ENCODE assay signal across 10 mouse cellular contexts in genomic region chr2:128392344-128392743, GRCm38 (mm10).
DNase-seq lines count a peak whose midpoint lies in the region; ATAC-seq lines count a peak whose summit lies in the region.
"Had no signal": no experiment of that assay in that cellular context is flagged by ENCODE, and none has a peak within 500 bp of the region (broad histone marks: within the 10 kb centered on the region; RNA-seq: fewer than 3 reads in every experiment).

No protein-coding gene starts in this region.

- no peak overlapping the region for H3K27ac ChIP-seq in heart, embryonic 13.5 days (replicated peaks)
- H3K27ac ChIP-seq in neural tube, embryonic 12.5 days, result no peak overlapping the region
- no peak overlapping the region for H3K27ac ChIP-seq in limb, embryonic 11.5 days (replicated peaks; ENCODE audit: low read depth, low read length)
- no peak overlapping the region for H3K27ac ChIP-seq in stomach, embryonic 16.5 days (ENCODE audit: low read length)

- intact Hi-C loops in gastrocnemius, postnatal 14 days (cut with DNase I; ENCODE audit: low total_unique reads), result loop anchor here (10.0 kb wide), 1 partner anchor 148 kb away; no protein-coding TSS in a partner anchor

- no peaks in the 10 kb centered on the region for H3K36me3 ChIP-seq in heart, embryonic 13.5 days
- no peaks in the 10 kb centered on the region for H3K36me3 ChIP-seq in neural tube, embryonic 12.5 days
- H3K36me3 ChIP-seq in limb, embryonic 11.5 days (ENCODE audit: control insufficient read depth, insufficient read depth, low read length), result no peaks in the 10 kb centered on the region
- no peaks in the 10 kb centered on the region for H3K36me3 ChIP-seq in stomach, embryonic 16.5 days (ENCODE audit: control insufficient read depth, insufficient read depth, low read length)

- H3K27me3 ChIP-seq in heart, embryonic 13.5 days (replicated peaks), result no peaks in the 10 kb centered on the region
- H3K27me3 ChIP-seq in neural tube, embryonic 12.5 days (replicated peaks), result peaks cover 5% of the 10 kb centered on the region; the same call in 1 of the 2 replicates
- no peaks in the 10 kb centered on the region for H3K27me3 ChIP-seq in limb, embryonic 11.5 days (ENCODE audit: control insufficient read depth, insufficient read depth, low read length)
- H3K27me3 ChIP-seq in stomach, embryonic 16.5 days (ENCODE audit: control insufficient read depth, insufficient read depth, low read length), result no peaks in the 10 kb centered on the region

- H3K4me2 ChIP-seq in heart, embryonic 13.5 days, result peak overlapping the region; percentile 50
- 0 out of 2 replicates have a peak overlapping the region, but pooled peaks have one; percentile 17 for H3K4me2 ChIP-seq in neural tube, embryonic 12.5 days (replicated peaks)
- peak overlapping the region; percentile 21; the same call in 1 of the 2 replicates for H3K4me2 ChIP-seq in limb, embryonic 11.5 days (ENCODE audit: low read depth, severe bottlenecking)
- H3K4me2 ChIP-seq in stomach, embryonic 16.5 days (ENCODE audit: low read depth, low read length), result peak overlapping the region; percentile 22; the same call in 1 of the 2 replicates

- peak overlapping the region; percentile 12; the same call in 1 of the 2 replicates for H3K9ac ChIP-seq in heart, embryonic 13.5 days
- no peak overlapping the region for H3K9ac ChIP-seq in neural tube, embryonic 12.5 days
- no peak overlapping the region for H3K9ac ChIP-seq in limb, embryonic 11.5 days (ENCODE audit: low read length)
- no peak overlapping the region for H3K9ac ChIP-seq in stomach, embryonic 16.5 days (ENCODE audit: low read length)

- H3K4me1 ChIP-seq in heart, embryonic 13.5 days, result peaks cover 75% of the 10 kb centered on the region
- H3K4me1 ChIP-seq in neural tube, embryonic 12.5 days, result peaks cover 21% of the 10 kb centered on the region
- H3K4me1 ChIP-seq in limb, embryonic 11.5 days (ENCODE audit: control insufficient read depth, insufficient read depth, low read length), result peaks cover 11% of the 10 kb centered on the region; the same call in 1 of the 2 replicates
- H3K4me1 ChIP-seq in stomach, embryonic 16.5 days (ENCODE audit: control insufficient read depth, insufficient read depth, low read length), result peaks cover 4% of the 10 kb centered on the region

- no peak for DNase-seq in heart, adult 8-10 months (ENCODE audit: low spot score)
- DNase-seq in neural tube, embryonic 10.5 days (ENCODE audit: extremely low spot score, low spot score), result no peak
- DNase-seq in limb, embryonic 11.5 days (ENCODE audit: low spot score), result no peak
- no peak for DNase-seq in cerebellum, postnatal 4 days (ENCODE audit: low spot score in 2 of 2)
- no peak for DNase-seq in gastrocnemius, postnatal 14 days
- DNase-seq: adrenal gland, postnatal 14 days; heart, postnatal 10 days had no signal

- WGBS in heart, embryonic 13.5 days, result 17% methylated on average over 9 of the region's 9 CpGs
- 9% methylated on average over 9 of the region's 9 CpGs for WGBS in neural tube, embryonic 12.5 days
- 6% methylated on average over 9 of the region's 9 CpGs for WGBS in limb, embryonic 11.5 days
- WGBS in stomach, embryonic 16.5 days, result 18% methylated on average over 9 of the region's 9 CpGs

- H3K9me3 ChIP-seq in heart, embryonic 13.5 days, result no peaks in the 10 kb centered on the region
- no peaks in the 10 kb centered on the region for H3K9me3 ChIP-seq in neural tube, embryonic 12.5 days
- no peaks in the 10 kb centered on the region for H3K9me3 ChIP-seq in limb, embryonic 11.5 days (ENCODE audit: control insufficient read depth, low read length)
- no peaks in the 10 kb centered on the region for H3K9me3 ChIP-seq in stomach, embryonic 16.5 days (replicated peaks; ENCODE audit: control insufficient read depth, low read length)

- H3K4me3 ChIP-seq in heart, embryonic 13.5 days, result 0 out of 2 replicates have a peak overlapping the region, but pooled peaks have one; percentile 8
- H3K4me3 ChIP-seq in neural tube, embryonic 12.5 days, result no peak overlapping the region
- no peak overlapping the region for H3K4me3 ChIP-seq in limb, embryonic 11.5 days (ENCODE audit: low read depth, low read length)
- H3K4me3 ChIP-seq in stomach, embryonic 16.5 days (replicated peaks; ENCODE audit: low read length), result no peak overlapping the region

- ATAC-seq in heart, embryonic 13.5 days (ENCODE audit: extremely low read depth, insufficient number of reproducible peaks, low FRiP score, low TSS enrichment), result no peak
- no peak for ATAC-seq in neural tube, embryonic 12.5 days (ENCODE audit: low FRiP score, low read depth)
- no peak for ATAC-seq in limb, embryonic 11.5 days (ENCODE audit: insufficient number of reproducible peaks, low FRiP score, low TSS enrichment, low read depth)
- no peak for ATAC-seq in stomach, embryonic 16.5 days (ENCODE audit: insufficient read depth, low FRiP score)
